Mouse (Mus musculus) spleen, adult 2 months (tissue): Measurements from ENCODE around the gene Slc20a1.

ENCODE experiments used
- CTCF ChIP-seq: fragments of 200-500 bp; IDR thresholded peaks from 2 replicates; pipeline ENCODE4 v1.5.1; 2011; ENCODE audit warnings: mild to moderate bottlenecking, inconsistent platforms; ENCODE audit not compliant: insufficient read depth, insufficient read length, insufficient replicate concordance; ENCODE audit errors: extremely low read depth
- POLR2A ChIP-seq: fragments of 200-500 bp; IDR thresholded peaks from 2 replicates; pipeline ENCODE4 v1.6.1; 2011; ENCODE audit warnings: low read depth, low read length, inconsistent platforms

DNA sequence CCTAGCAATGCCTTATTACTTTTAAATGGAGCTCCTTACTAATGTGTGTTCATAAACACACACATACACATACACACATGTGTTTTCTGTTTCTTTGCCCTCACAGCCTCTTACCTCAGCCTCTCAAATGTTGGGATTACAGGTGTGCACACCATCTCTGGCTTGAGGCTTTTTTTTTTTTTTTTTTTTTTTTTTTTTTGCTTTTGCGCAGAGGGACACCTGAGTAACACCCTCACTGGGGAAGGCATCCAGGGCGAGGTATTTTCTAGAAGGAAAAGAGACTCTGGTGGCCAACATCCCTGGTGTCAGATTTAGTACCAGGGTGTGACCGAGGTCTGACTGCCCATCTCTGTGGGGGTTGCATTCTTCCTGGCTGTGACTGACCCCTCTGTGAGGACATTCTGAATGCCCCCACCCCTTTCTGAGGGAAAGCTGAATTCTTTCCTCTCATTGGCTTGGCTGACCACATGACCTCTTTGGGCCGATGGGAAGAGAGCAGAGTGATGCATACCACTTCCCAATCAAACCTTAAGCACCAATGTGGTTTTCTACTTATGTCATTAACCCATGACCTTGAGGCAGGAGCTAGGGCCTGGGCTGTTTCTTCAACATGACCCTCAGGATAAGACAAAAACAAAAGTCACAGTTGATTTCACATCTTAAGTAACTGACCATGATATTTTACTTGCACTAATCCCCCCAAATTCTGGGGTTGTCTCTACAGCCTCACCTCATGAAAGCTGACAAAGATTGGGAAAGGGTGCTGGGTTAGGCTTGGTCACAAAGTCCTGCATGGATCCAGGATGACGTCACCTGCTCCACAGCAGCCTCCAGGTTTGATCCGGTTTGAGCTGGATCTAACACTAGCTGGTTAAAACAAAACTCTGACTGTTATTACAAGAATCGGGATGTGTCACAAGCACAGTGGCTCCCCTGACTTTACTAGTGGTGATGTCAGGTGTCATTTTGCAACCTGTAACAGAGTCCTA, 43.6 kb downstream of the Slc20a1 start:
- no peak for TF ChIP-seq POLR2A
- TF ChIP-seq CTCF = no peak
